Mouse (Mus musculus): ENCODE measurements around the gene Eif2b2.

DNA sequence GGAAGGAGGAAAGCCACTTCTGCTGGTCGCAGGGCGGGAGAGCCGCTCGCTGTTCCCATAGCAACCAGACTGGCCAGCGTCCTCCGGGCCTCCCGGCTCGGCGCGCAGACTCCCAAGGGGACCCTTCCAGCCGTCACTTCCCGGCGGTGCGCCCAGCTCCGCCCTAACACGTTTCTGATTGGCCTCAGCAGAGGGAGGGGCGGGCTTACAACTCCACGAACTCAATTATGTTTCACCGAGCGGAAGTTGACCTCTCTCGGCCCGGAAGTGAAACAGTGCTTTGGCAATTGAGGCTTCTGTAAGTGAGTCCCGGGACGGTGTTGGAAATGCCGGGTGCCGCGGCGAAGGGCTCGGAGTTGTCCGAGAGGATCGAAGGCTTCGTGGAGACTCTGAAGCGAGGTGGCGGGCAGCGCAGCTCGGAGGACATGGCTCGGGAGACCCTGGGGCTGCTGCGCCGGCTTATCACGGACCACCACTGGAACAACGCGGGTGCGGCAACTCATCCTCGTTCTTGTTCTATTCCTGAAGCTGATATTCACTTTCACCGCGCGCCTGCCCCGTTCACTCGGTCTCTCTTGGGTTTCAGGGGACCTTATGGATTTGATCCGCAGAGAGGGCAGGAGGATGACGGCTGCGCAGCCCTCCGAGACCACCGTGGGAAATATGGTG, at the start of gene Eif2b2:
- no peak for TF ChIP-seq CTCF (IDR thresholded peaks at IDR 0.05; ENCODE audit: insufficient read depth, low read depth, low read length)
- peak; percentile 85 for TF ChIP-seq POLR2A (IDR thresholded peaks at IDR 0.05; ENCODE audit: insufficient read depth, low read depth, low read length)
